Mouse (Mus musculus): ENCODE data around the gene Wdr20. TPM values are rescaled to one million over a fixed set of nuclear protein-coding genes. Genes with fewer than 3 reads are reported as not detected.

The Wdr20 gene
- polyA plus RNA-seq, 1 experiment from 2014 or later: 8.6 TPM

Other genes with a start within 250 kb of the Wdr20 start
- 11.2 and 14.6 TPM in 2 replicates for gene Dync1h1, start 136.5 kb upstream of the Wdr20 start, polyA plus RNA-seq (2015; fragmentation: Nextera tagmentation; extraction: Ambion mirVana)
- gene 1700001K19Rik, start 55.3 kb upstream of the Wdr20 start, polyA plus RNA-seq (2015; fragmentation: Nextera tagmentation; extraction: Ambion mirVana): not detected in 2 replicates
- 464 and 536 TPM in 2 replicates for gene Hsp90aa1, start 35.2 kb upstream of the Wdr20 start, polyA plus RNA-seq (2015; fragmentation: Nextera tagmentation; extraction: Ambion mirVana)
- gene Mok, start 103.0 kb downstream of the Wdr20 start, polyA plus RNA-seq (2015; fragmentation: Nextera tagmentation; extraction: Ambion mirVana): 0.22 TPM in 2 replicates
- 1.7 and 1.8 TPM in 2 replicates for gene Zfp839, start 112.3 kb downstream of the Wdr20 start, polyA plus RNA-seq (2015; fragmentation: Nextera tagmentation; extraction: Ambion mirVana)
- gene Cinp, start 151.2 kb downstream of the Wdr20 start, polyA plus RNA-seq (2015; fragmentation: Nextera tagmentation; extraction: Ambion mirVana): 49.9 and 56.6 TPM in 2 replicates
- 1.6 and 1.8 TPM in 2 replicates for gene Tecpr2, start 151.3 kb downstream of the Wdr20 start, polyA plus RNA-seq (2015; fragmentation: Nextera tagmentation; extraction: Ambion mirVana)
- gene Ankrd9, start 241.1 kb downstream of the Wdr20 start, polyA plus RNA-seq (2015; fragmentation: Nextera tagmentation; extraction: Ambion mirVana): 63.5 and 68.6 TPM in 2 replicates

All from liver, embryonic 15.5 days (tissue).